Mouse (Mus musculus): ENCODE results near the gene Ntn1.
A peak's percentile ranks its signal among the peaks of the same experiment; 100 is the strongest.

Gene Ntn1

GRCm38 (mm10) chr11:68260399-68260798 is 140.2 kb downstream of the Ntn1 start:
- no peak for DNase-seq

GRCm38 (mm10) chr11:68258498-68258897 is 142.1 kb downstream of the Ntn1 start:
- DNase-seq = no peak

- no peak for DNase-seq
Observed at GRCm38 (mm10) chr11:68253531-68253930, 147.1 kb downstream of the Ntn1 start.

- DNase-seq = no peak
Observed at GRCm38 (mm10) chr11:68250106-68250505, 150.5 kb downstream of the Ntn1 start.

GRCm38 (mm10) chr11:68247897-68248296 is 152.7 kb downstream of the Ntn1 start:
- DNase-seq = no peak

GRCm38 (mm10) chr11:68244992-68245261 is 155.7 kb downstream of the Ntn1 start:
- no peak for DNase-seq

GRCm38 (mm10) chr11:68244254-68244991 is 156.2 kb downstream of the Ntn1 start:
- no peak for DNase-seq

GRCm38 (mm10) chr11:68239756-68240155 is 160.9 kb downstream of the Ntn1 start:
- no peak for DNase-seq

- peak; percentile 92 for DNase-seq
Observed at GRCm38 (mm10) chr11:68233469-68233965, 167.1 kb downstream of the Ntn1 start.

- DNase-seq = no peak
Observed at GRCm38 (mm10) chr11:68231558-68231957, 169.1 kb downstream of the Ntn1 start.

- no peak for DNase-seq
Observed at GRCm38 (mm10) chr11:68228941-68229665, 171.5 kb downstream of the Ntn1 start.

GRCm38 (mm10) chr11:68227837-68228236 is 172.8 kb downstream of the Ntn1 start:
- DNase-seq = no peak

GRCm38 (mm10) chr11:68226654-68227057 is 174.0 kb downstream of the Ntn1 start:
- no peak for DNase-seq

- DNase-seq = no peak
Observed at GRCm38 (mm10) chr11:68223143-68223542, 177.5 kb downstream of the Ntn1 start.

GRCm38 (mm10) chr11:68222209-68222608 is 178.4 kb downstream of the Ntn1 start:
- no peak for DNase-seq

- no peak for DNase-seq
Observed at GRCm38 (mm10) chr11:68220733-68221132, 179.9 kb downstream of the Ntn1 start.

GRCm38 (mm10) chr11:68216041-68216440 is 184.6 kb downstream of the Ntn1 start:
- DNase-seq = no peak

- DNase-seq = no peak
Observed at GRCm38 (mm10) chr11:68215206-68215912, 185.3 kb downstream of the Ntn1 start.

- DNase-seq = no peak
Observed at GRCm38 (mm10) chr11:68214496-68215205, 186.0 kb downstream of the Ntn1 start.

- no peak for DNase-seq
Observed at GRCm38 (mm10) chr11:68213896-68214295, 186.7 kb downstream of the Ntn1 start.

GRCm38 (mm10) chr11:68211924-68212578 is 188.6 kb downstream of the Ntn1 start:
- DNase-seq = no peak

GRCm38 (mm10) chr11:68210714-68211113 is 189.9 kb downstream of the Ntn1 start:
- no peak for DNase-seq

GRCm38 (mm10) chr11:68209506-68209905 is 191.1 kb downstream of the Ntn1 start:
- no peak for DNase-seq
